Mouse (Mus musculus) small intestine, adult 2 months (tissue): ENCODE measurements around the gene Clec16a. TPM values are rescaled to one million over a fixed set of nuclear protein-coding genes. Genes with fewer than 3 reads are reported as not detected.

ENCODE experiments used
- H3K27ac ChIP-seq: fragments of 200-500 bp; 2 replicates; pipeline ENCODE4 v1.5.1; 2012; ENCODE audit warnings: low read depth, low read length, control low read depth, inconsistent platforms; ENCODE audit not compliant: insufficient read depth
- H3K27me3 ChIP-seq: fragments of 200-500 bp; 2 replicates; pipeline ENCODE4 v1.6.1; 2012; ENCODE audit warnings: mild to moderate bottlenecking, moderate library complexity, low read length, inconsistent platforms; ENCODE audit not compliant: control insufficient read depth, insufficient read depth
- H3K36me3 ChIP-seq: fragments of 200-500 bp; 2 replicates; pipeline ENCODE4 v1.6.1; 2012; ENCODE audit warnings: mild to moderate bottlenecking, low read length, control low read depth, inconsistent platforms; ENCODE audit not compliant: control insufficient read depth, insufficient read depth
- H3K4me1 ChIP-seq: fragments of 200-500 bp; 2 replicates; pipeline ENCODE4 v1.6.1; 2012; ENCODE audit warnings: low read length, inconsistent platforms, mixed read lengths; ENCODE audit not compliant: control insufficient read depth, insufficient read depth, insufficient read length
- H3K4me3 ChIP-seq: fragments of 200-500 bp; 2 replicates; pipeline ENCODE4 v1.5.1; 2012; ENCODE audit warnings: low read depth, mild to moderate bottlenecking, control low read depth, inconsistent platforms, low read length, moderate library complexity
- CTCF ChIP-seq: fragments of 200-500 bp; IDR thresholded peaks from 2 replicates; pipeline ENCODE4 v1.5.1; 2012; ENCODE audit warnings: low read depth, mild to moderate bottlenecking, control low read depth, inconsistent platforms, low read length, moderate library complexity, mixed read lengths; ENCODE audit not compliant: insufficient replicate concordance, insufficient read length; ENCODE audit errors: extremely low read depth
- POLR2A ChIP-seq: fragments of 200-500 bp; IDR thresholded peaks from 2 replicates; pipeline ENCODE4 v1.6.1; 2012; ENCODE audit warnings: low read depth, mild to moderate bottlenecking, control low read depth, inconsistent platforms, low read length, moderate library complexity
- WGBS: fragments of 180-500 bp; shearing (Covaris S2); methylation state at CpG from one replicate; pipeline ENCODE4 v1.1.7; 2018; 5-methylcytosine and 5-hydroxymethylcytosine counted together
- polyA plus RNA-seq: library from polyadenylated mRNA; depleted of rRNA; stranded (reverse); fragments of >200 nt; gene quantifications from 2 replicates; pipeline ENCODE4 v1.2.3, GENCODE M21; 2012

Gene Clec16a
- polyA plus RNA-seq, 1 experiment: 14.3 TPM

DNA sequence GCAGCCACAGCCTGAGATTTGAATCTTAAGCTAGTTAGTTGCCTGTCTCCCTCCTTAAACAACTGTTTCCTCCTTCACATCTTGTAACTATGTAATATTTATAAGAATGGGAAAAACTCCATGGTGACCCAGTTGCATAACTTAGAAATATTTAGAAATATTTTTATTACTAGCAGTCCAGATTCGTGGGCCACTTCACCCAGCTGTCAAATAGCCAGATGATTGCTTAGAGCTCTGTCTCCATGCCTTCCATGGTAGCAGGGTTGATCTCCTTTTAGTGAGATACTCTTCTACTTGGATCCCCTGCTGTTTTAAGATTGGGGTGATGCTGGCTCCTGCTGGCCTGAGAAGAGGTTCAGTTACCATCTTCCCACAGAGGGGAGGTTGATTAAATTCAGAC, 33.2 kb downstream of the Clec16a start:
- H3K27me3 ChIP-seq: no peaks in the 10 kb centered on the region
- 46% methylated on average over 1 of the region's 1 CpGs for WGBS
- H3K36me3 ChIP-seq: peaks cover 33% of the 10 kb centered on the region
- no peak overlapping the region for H3K4me3 ChIP-seq
- no peak overlapping the region for H3K27ac ChIP-seq
- TF ChIP-seq POLR2A (no peak), CTCF (no peak)
- peaks cover 3% of the 10 kb centered on the region; the same call in 1 of the 2 replicates for H3K4me1 ChIP-seq

DNA sequence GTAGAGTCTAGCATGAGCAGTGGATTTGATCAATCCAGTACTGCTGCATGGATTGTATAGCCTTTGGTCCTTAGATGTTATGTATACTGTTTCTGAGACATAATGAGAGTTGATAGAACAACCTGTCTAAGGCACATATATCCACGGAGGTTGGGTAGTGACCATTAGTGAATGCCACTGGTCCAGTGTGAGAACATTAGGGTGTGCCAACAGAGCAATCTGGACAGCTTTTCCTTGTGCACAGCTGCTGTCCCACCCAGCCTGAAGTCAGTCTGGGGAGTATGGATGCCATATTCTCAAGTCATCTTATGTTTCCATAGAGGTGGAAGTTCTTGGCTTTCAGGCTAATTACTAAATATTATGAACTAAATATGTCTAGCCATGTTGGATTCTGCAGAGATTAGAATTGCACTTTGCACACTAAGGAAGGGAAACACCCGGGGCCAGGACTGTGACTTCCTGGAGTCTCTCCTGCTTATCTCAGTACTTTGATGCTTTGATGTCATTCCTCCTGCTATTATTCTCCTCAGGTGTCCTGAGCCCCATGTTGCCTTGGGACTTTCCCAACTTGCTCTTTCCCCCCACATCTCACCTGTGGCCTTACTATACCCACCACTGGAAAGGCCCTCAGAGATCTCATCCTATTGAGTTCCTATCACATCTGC, 36.2 kb downstream of the Clec16a start:
- Histone ChIP-seq H3K4me1 (peaks cover 3% of the 10 kb centered on the region; the same call in 1 of the 2 replicates), H3K36me3 (peaks cover 25% of the 10 kb centered on the region), H3K4me3 (no peak overlapping the region), H3K27me3 (no peaks in the 10 kb centered on the region), H3K27ac (no peak overlapping the region)
- no peak for TF ChIP-seq POLR2A
- TF ChIP-seq CTCF: no peak
- WGBS: 40% methylated on average over 2 of the region's 2 CpGs

DNA sequence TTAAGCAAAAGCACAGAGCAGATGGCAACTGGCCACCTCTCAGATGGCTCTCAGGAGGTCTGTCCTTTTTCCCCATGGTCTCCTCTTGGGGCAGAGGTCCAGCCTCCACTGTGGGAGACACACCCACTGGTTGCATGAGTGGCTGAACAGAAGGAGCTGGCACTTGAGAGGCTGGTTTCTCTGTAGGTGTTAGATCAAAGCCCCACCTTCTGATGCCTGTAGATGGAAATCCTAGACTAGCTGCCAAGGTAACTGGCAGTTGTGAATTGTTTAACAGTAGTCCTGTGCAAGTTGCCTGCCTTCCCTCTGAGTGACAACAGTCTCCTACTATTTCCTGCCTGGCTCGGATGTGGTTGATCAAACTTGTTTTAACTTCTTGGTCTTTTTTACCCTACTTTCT, 40.0 kb downstream of the Clec16a start:
- H3K36me3 ChIP-seq: peaks cover 25% of the 10 kb centered on the region
- no peak overlapping the region for H3K27ac ChIP-seq
- no peaks in the 10 kb centered on the region for H3K27me3 ChIP-seq
- no peak overlapping the region for H3K4me3 ChIP-seq
- peaks cover 3% of the 10 kb centered on the region; the same call in 1 of the 2 replicates for H3K4me1 ChIP-seq
- 61% methylated on average over 1 of the region's 1 CpGs for WGBS
- TF ChIP-seq POLR2A: no peak
- TF ChIP-seq CTCF: no peak

DNA sequence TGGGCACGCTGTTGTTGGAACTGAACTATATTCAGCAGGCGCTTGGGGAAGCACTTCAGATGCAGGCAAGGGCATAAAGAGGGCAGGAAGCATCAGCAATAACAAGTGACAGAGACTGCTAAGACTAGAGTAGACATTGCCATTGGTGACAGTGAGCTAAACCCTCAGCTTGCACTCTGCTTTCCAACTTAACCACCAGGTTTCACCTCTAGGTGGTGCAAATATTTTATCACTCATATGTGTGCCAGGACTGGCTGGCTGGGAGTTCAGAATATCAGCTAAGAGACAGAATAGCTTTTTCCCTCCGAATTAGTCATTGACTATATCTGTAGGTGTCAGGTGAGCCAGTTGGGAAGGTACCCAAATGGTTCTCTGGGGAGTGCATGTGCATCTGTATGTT, 41.4 kb downstream of the Clec16a start:
- WGBS: 71% methylated on average over 3 of the region's 3 CpGs
- peaks cover 3% of the 10 kb centered on the region; the same call in 1 of the 2 replicates for H3K4me1 ChIP-seq
- no peak overlapping the region for H3K4me3 ChIP-seq
- peaks cover 24% of the 10 kb centered on the region for H3K36me3 ChIP-seq
- no peak for TF ChIP-seq POLR2A
- TF ChIP-seq CTCF: no peak
- H3K27ac ChIP-seq: no peak overlapping the region
- H3K27me3 ChIP-seq: no peaks in the 10 kb centered on the region

GRCm38 (mm10) chr16:10599888-10600740, 55.0 kb downstream of the Clec16a start:
- H3K36me3 ChIP-seq: peaks cover 38% of the 10 kb centered on the region
- no peaks in the 10 kb centered on the region for H3K27me3 ChIP-seq
- no peaks in the 10 kb centered on the region for H3K4me1 ChIP-seq
- no peak overlapping the region for H3K4me3 ChIP-seq
- TF ChIP-seq CTCF (no peak), POLR2A (no peak)
- 83% methylated on average over 5 of the region's 5 CpGs for WGBS
- no peak overlapping the region for H3K27ac ChIP-seq

DNA sequence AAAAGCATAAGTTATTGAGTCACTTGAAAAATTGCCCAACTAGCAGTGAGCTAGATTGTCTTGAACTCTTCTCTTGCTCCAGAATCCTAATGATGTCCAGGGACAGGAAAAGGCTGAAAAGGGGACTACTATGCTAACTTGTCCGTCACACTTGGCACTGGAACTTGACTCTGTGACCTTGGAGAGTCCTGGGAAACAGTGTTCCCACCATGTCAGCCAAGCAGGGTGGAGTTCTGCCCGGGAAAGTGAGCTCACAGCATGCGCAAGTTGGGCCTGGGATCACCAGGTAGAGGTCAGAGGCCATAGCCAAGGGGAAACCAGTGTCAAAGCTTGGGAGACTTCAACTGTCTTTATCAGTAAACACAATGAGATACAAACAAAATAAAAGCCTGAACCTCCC, 62.7 kb downstream of the Clec16a start:
- Histone ChIP-seq H3K27me3 (no peaks in the 10 kb centered on the region), H3K36me3 (peaks cover 21% of the 10 kb centered on the region), H3K27ac (no peak overlapping the region), H3K4me1 (no peaks in the 10 kb centered on the region), H3K4me3 (no peak overlapping the region)
- TF ChIP-seq POLR2A (no peak), CTCF (no peak)
- WGBS: 81% methylated on average over 3 of the region's 3 CpGs

DNA sequence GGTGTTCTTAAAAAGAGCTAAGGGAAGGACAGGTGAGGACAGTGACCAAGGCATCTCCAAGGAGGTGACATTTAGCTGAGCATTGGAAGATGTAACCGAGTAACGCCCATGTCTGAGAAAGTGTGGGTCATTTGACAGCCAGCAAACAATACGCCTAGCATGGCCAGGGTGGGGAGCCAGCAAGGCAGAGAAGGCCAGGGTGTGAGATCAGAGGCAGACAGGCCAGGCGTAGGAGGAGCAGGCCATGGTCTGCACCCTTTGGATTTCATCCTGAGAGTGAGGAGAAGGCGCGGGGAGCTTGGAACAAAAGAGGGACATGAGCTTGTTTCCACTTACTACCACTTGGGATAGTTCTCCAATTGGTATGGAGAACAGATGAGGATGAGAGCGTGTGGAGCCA, 64.8 kb downstream of the Clec16a start:
- H3K4me3 ChIP-seq: no peak overlapping the region
- H3K27me3 ChIP-seq: no peaks in the 10 kb centered on the region
- H3K36me3 ChIP-seq: peaks cover 34% of the 10 kb centered on the region
- H3K27ac ChIP-seq: no peak overlapping the region
- H3K4me1 ChIP-seq: no peaks in the 10 kb centered on the region
- 95% methylated on average over 7 of the region's 7 CpGs for WGBS
- no peak for TF ChIP-seq CTCF
